Mouse (Mus musculus) skeletal muscle tissue, adult 2 months (tissue): ENCODE measurements around the gene Fance.
"Not testable (repeated sequence)": the region's sequence is repeated elsewhere in the genome, so short reads cannot be mapped to it uniquely, and the experiment has no call there.

Source experiments
- DNase-seq: peaks from one replicate; pipeline ENCODE4 v3.0.0-alpha.2; 2012; ENCODE audit warnings: low read depth, low spot score

The Fance gene

DNA sequence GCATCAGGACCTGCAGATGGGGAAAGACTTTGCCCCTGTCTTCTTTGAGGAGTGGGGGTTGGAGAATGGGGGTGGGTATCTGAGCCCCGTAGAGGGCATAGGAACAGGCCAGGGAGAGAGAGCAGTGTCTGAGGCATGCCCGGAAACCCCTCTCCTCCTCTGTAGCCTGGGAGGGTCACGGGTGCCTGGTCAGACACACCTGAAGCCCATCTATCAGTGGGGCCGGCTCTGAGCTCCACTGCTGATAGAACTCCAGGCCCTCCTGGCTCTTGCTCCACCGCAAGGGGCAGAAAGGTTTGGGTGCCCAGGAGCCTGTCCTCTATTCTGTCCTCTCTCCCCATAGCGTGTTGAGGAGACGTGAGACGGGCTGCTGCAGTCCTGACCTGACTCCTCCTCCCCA is 12.4 kb downstream of the Fance start:
- no peak for DNase-seq

DNA sequence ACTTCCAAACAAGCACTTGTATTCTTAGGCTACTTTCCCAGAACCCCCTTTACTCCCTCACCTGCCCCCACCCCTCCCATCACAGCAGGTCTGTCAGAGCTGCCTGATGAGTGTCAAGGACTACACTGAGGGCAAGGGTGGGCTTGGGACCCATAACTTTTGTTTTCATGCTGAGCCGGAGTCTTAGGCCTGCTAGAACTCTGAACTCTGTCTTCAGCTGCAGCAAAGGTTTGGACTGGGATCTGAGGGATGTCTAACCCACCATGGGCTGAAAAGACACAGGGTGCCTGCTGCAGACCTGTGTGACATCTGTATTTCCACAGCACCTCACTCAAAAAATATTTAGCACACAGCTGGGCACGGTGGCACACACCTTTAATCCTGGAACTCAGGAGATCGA is 13.6 kb downstream of the Fance start:
- DNase-seq, result no peak

GRCm38 (mm10) chr17:28327673-28328325 is 14.5 kb downstream of the Fance start:
- no peak for DNase-seq

DNA sequence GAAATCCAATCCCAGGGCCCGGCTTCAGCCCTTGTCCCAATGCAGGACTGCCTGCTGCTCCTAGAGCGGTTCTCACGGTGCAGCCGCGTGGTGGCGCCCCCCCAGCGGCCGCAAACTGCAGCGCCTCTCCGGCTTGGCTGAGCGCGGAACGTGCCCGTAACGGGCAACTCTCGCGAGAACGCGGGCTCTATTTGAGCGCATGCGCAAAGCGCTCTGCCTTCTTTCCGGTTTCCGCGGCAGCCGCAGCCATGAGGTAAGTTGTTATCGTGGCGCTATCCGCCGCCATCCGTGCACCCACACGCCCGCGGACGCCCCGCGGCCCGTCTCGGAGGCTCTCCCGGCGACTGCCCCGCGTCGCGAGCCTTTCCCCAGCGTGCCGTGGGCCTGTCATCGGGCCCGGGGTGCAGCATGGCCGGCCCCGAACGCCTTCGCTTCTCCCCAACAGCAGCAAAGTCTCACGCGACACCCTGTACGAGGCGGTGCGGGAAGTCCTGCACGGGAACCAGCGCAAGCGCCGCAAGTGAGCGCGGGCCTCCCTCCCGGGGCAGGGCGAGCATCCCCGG is 15.1 kb downstream of the Fance start, which contains the start of gene Rpl10a:
Gene Rpl10a, plus strand, starts transcription at position 106 of the 563 bp plus-strand sequence.
- DNase-seq, result peak; percentile 97

- no peak for DNase-seq
Observed at GRCm38 (mm10) chr17:28328946-28329345, 15.6 kb downstream of the Fance start.

- DNase-seq, result no peak
Observed at GRCm38 (mm10) chr17:28329503-28330231, 16.3 kb downstream of the Fance start.

DNA sequence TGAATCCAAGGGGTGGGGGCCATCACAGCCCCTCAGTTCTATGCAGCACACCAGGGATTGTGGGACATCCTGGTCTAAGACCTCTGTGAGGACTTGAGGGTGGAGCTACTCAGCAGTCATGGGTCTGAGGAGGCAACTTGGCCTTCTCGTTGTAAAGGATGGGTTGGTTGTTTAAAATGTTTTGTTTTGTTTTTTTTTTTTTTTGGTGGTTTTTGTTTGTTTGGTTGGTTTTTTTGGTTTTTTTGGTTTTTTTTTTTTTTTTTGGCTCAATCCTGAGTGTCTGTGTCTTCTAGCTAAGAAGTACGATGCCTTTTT is 16.9 kb downstream of the Fance start:
- no peak for DNase-seq

DNA sequence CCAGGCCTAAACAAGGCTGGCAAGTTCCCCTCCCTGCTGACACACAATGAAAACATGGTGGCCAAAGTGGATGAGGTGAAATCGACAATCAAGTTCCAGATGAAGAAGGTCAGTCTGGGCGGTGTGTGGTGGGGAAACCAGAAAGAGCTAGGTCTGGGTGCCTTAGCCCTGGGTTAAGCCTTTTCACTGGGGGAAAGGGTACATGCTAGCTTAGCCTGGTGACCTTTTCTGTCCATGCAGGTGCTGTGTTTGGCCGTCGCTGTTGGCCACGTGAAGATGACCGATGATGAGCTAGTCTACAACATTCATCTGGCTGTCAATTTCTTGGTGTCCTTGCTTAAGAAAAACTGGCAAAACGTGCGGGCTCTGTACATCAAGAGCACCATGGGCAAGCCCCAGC is 17.3 kb downstream of the Fance start:
- DNase-seq, result not testable (repeated sequence)

GRCm38 (mm10) chr17:28331241-28332112 is 18.2 kb downstream of the Fance start:
- DNase-seq, result no peak

GRCm38 (mm10) chr17:28332113-28332914 is 19.0 kb downstream of the Fance start:
- no peak for DNase-seq

- no peak for DNase-seq
Observed at GRCm38 (mm10) chr17:28332915-28333546, 19.7 kb downstream of the Fance start.

DNA sequence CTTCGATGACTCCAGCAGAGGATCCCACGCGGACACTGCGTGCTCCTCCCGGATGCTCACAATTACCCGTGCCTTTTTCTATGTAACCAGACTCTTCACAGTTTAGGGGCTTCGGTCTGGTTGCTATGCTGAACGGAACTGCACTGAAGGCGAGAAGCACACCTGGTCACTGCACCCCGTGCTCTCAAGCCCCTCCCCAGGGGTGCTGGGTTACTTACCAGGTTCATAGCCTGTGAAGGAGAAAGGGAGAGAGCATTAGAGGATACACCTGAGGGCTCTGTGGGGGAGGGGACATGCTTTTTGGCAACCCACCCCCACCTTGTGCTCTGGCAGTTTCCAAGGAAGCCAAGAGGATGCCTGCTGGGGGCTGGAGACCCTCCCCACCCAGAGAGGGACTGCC is 21.9 kb downstream of the Fance start:
- DNase-seq, result no peak

DNA sequence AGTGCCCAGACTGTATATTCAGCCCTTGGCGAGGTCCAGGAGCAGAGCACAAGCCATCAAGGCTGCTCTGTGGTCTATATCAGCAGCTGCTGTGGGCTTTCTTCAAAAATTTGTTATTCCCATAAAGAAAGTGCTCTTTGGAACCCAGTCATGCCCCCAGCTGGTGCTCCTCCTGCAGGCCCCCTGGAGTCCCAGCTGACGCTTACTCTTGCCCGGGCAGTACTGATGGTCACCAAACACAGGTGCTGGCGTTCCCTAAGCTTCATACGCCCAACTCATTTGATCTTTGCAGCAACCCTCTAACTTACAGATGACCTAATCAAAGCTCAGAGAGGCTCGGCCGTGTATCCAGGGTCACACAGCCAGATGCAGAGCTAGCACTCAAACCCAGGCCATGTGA is 24.2 kb downstream of the Fance start:
- no peak for DNase-seq

DNA sequence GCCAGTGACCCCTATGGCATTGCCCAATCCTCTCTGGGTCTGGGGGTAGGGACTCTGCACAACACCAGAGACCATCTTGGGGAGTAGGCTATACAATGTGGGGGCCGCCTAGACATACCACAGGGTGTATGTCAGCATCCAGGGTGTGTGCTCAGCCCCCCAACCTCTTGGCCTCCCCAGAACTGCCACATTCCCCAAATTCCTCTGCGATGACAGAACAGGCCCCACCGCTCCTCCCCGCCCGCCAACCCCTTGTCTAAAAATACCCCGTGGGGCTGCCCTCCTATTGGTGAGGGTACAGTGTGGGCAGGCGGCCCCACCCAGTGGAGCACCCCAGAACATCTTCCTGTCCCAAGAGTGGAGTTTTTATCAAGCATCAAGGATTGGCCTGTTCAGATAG is 27.3 kb downstream of the Fance start:
- no peak for DNase-seq

GRCm38 (mm10) chr17:28341091-28341490 is 27.8 kb downstream of the Fance start:
- peak; percentile 58 for DNase-seq

- DNase-seq, result no peak
Observed at GRCm38 (mm10) chr17:28344050-28344607, 30.8 kb downstream of the Fance start.

GRCm38 (mm10) chr17:28344670-28345069 is 31.4 kb downstream of the Fance start:
- DNase-seq, result no peak

- DNase-seq, result no peak
Observed at GRCm38 (mm10) chr17:28345271-28345721, 32.0 kb downstream of the Fance start.

DNA sequence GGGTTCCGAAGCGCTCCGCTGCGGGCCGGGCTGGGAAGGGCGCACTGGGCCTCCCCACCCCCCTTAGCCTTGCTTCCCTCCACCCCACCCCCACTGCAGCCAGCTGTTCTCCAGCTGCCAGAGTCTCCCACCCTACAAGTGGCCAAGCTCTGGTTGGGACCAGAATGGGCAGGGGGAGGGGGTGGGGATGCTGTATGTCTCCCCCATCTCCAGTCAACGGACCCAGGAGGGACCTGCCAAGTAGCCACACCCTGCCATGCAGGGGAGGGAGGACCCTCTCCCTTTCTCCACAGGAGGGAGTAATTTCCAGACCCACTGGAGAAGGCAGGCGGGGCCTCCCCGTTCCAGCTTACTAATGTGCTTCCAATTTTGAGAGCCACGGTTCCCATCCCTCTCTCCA is 32.6 kb downstream of the Fance start:
- DNase-seq, result no peak

DNA sequence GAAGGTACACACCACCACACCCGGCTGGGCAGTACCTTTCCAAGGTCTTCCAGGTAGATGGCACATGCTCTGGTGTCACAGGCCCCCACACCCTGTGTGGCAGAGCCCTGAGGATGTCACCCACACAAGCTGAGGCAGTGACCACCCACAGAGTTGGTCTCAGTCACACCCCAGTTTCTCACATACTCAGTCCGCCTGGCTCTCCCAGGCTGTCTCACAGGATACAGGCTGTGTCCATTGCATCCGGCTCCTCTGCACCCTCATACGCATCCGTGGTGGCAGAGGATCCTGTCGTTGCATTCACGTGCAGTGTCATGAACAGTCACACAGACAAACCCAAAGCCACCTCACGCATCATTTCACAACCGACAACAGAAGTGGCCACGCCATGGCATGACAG is 34.0 kb downstream of the Fance start:
- no peak for DNase-seq
